Mouse (Mus musculus) spleen, adult 2 months (tissue): ENCODE measurements at regions not wholly inside any gene's neighbourhood (a gene's known extent, or its start where the extent isn't known, plus 50 kb on each side); places are given as distances from the start of the nearest gene placed in this dataset.

Experiments used
- CTCF ChIP-seq: fragments of 200-500 bp; IDR thresholded peaks from 2 replicates; pipeline ENCODE4 v1.5.1; 2011; ENCODE audit warnings: mild to moderate bottlenecking, inconsistent platforms; ENCODE audit not compliant: insufficient read depth, insufficient read length, insufficient replicate concordance; ENCODE audit errors: extremely low read depth
- POLR2A ChIP-seq: fragments of 200-500 bp; IDR thresholded peaks from 2 replicates; pipeline ENCODE4 v1.6.1; 2011; ENCODE audit warnings: low read depth, low read length, inconsistent platforms

DNA sequence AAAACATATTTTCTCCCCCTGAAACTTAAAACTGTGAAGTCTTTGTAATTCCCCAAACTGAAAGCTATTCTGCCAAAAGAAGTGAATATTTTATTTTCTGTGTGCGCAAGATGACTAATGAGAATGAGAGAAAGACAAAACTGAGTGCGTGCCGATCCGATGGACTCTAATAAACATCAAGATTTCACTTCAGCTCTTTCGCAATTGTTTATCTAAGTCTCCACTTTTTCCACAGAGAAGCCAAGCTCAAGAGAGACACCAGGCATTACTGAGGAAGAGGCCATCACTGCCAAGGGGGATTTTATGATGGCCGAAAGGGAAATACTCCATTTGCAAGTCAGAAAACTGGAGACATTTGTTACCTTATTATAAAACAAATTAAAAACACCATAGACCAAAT is 55.0 kb upstream of the Uqcrfs1 start:
- no peak for TF ChIP-seq CTCF
- TF ChIP-seq POLR2A, result no peak
